Mouse (Mus musculus) megakaryocyte, adult 5-6 weeks (primary cell): ENCODE results near the gene Gm20388. TPM values are rescaled to one million over a fixed set of nuclear protein-coding genes. Genes with fewer than 3 reads are reported as not detected.

Experiments
- ATAC-seq: 2 replicates; pipeline ENCODE4 v1.8.0; 2016; ENCODE audit warnings: mild to moderate bottlenecking, inconsistent platforms; ENCODE audit not compliant: poor library complexity, severe bottlenecking
- total RNA-seq, 2 experiments: library from RNA; stranded (forward) in 1 of 2; stranded (reverse) in 1 of 2; fragments of 153-499, 151-499 nt in 1 of 2; fragments of 221-1000, 200-1000 nt in 1 of 2; gene quantifications; 2 replicates each; pipeline versions ENCODE4 v1.2.3 to v1.2.4; 2015 to 2017

The Gm20388 gene
- total RNA-seq, 2 experiments from 2014 or later: 7.6 to 15.5 TPM

- no peak for ATAC-seq
These were observed 203.7 kb downstream of the Gm20388 start for GRCm38 (mm10) chr8:120114315-120114841.

- ATAC-seq: no peak
These were observed 206.0 kb downstream of the Gm20388 start for GRCm38 (mm10) chr8:120116600-120116999.

GRCm38 (mm10) chr8:120118162-120118561 is 207.5 kb downstream of the Gm20388 start:
- no peak for ATAC-seq

DNA sequence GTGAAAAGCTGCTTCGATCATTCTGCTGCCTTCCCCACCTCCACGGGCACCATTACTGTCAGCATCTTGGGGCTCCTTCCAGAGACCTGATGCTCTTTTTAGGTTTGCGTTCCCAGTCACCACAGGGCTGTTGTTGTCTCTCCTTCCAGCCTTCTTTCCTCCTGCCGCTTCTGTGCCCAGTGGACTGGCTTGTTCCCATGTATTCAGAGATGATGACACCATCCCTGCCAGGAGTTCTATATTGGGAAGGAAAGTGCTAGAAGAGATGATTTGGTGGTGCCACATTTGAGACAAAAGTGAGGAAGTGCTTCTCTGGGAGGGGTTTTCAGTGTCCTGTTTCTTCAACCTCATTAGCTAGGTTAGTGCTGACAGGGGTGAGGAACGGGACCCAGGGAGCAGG is 208.2 kb downstream of the Gm20388 start:
- ATAC-seq: no peak

DNA sequence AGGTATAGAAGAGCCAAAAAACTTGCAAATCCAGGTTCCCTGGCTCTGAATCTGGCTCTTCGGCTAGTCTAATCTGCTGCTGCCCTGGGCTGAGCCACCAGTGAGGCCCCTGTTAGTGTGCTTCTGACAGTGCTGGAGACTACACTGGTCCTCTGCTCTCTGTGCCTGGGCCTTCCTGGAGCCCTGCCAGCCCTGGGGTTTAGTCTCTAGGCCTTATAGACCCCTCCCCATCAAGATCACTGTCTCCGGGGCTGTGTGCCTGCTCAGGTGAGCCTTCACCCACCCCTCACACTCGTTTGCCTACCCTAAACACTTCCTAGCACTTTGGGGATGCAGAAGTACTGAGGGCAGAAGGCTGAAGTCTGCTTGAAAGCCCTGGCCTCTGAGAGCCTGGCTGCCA is 208.8 kb downstream of the Gm20388 start:
- ATAC-seq: no peak

DNA sequence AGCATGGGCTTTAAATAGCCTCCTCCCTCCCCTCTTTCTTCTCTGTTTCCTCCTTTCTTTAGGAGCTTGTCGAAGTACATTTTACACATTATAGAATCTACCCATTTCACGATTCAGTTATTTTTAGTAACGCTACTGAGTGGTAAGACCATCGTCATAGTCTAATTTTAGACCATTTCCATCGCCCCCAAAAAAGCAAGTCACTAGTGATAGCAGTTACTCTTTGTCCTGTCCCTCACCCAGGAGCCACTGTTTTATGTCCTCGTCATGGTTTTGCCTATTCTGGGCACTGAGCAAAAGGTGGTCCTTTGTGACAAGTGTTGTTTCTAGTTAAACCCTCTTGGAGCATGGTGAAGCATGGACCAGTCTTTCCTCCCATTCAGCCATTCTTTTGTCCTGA is 209.3 kb downstream of the Gm20388 start:
- ATAC-seq: no peak

DNA sequence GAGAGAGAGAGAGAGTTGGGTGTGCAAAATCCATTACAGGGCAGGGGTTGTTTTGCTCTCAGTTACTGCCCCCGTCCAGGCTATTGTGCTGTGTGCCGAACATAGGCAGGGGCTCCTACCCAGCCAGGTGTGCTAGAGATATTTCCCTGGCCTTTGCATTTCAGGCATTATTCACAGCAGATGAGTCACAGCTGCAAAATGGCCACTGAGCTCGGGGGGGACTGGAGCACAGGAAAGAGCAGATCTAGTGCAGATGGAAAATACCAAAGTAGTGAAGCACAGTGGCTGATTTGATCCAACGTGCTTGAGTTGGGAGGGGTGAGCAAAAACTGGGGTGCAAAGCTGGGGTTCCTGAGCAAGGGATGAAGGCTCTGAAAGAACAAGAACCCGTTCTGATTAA is 210.3 kb downstream of the Gm20388 start:
- ATAC-seq: no peak

GRCm38 (mm10) chr8:120124261-120124660 is 213.6 kb downstream of the Gm20388 start:
- ATAC-seq: 0 out of 2 replicates have a peak, but pooled peaks have one; percentile 33

DNA sequence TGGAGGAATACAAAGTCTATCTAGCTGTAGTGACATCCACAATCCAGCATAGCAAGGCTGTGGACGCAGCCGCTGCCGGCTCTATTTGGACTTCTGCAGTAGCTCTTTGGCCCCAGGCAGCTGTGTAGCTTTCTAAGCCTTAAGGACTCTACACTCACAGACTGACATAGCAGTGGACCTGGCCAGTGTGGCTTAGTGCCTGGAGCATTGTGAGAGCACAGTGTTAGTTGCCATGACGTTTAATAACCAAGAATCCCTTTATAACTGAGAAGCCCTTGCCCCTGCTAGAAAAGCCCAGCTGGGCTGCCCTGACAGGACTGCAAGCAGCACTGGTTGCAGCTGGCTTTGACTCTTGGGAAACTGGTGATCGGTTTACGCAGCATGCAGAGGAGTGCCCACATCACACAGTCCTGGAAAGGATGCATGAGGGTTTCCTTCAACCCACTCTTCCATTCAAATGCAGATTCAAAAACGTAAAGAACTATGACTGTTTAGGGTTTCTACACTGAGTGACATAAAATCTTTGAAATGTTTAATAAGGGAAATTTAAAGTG is 214.3 kb downstream of the Gm20388 start:
- ATAC-seq: no peak

GRCm38 (mm10) chr8:120126357-120127161 is 215.9 kb downstream of the Gm20388 start:
- peak; percentile 44 for ATAC-seq

GRCm38 (mm10) chr8:120129547-120129946 is 218.9 kb downstream of the Gm20388 start:
- ATAC-seq: no peak

DNA sequence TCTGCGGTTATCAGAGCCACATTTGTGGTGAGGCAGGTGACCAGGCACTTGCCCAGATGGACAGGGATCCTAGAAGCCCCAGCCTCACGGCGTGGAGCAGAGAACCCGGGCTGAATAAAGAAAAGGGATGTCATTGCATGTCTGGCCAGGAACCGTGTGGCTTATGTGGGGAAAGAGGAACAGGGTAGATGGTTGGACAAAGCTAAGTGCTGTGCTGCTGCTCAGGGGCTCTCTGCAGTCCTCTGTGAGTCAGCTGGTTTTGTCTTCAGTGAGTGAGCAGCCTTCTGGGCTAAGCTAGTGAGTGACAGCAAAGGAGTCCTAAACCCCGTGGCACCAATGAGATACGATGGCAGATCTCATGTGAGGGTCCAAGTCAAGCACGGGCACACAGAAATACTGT is 220.5 kb downstream of the Gm20388 start:
- peak; percentile 84 for ATAC-seq

DNA sequence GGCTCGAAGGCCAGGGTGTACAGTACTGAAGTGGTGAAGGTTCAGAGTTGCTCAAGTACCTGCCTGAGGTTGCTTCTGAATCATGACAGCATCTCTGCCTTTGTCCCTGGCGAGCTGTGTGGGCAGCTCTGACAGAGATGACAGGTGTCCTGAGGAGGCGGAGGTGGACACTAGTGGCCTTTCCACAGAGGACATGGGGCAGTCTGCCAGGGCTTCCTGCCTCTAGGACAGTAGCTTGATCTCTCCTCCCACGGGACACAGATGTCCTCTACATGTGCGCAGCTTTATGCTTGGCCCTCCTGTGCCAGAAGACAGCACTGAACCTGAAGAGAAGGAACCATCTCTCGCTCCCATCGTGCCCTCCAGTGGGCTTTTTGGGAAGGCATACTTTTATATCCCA is 222.5 kb downstream of the Gm20388 start:
- no peak for ATAC-seq

- no peak for ATAC-seq
These were observed 225.0 kb downstream of the Gm20388 start for GRCm38 (mm10) chr8:120135687-120136086.

DNA sequence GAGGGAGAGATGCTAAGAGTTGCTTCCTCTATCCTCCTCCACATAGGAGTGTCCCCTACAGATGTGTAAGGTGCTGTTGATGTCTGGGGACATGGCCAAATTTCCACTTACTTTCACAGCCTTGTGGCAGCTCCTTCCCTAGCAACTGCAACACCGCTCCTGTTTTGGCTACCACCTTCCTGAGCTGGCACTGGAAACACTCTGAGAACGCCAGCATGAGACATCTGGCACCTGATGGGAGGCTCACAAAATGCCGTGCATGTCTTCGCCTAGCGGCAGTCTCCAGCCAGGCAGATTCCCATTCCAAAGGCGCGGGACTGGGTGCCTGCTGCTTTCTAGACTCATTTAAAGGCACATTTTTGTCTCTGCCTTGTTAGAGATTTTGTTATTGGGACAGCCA is 226.0 kb downstream of the Gm20388 start:
- no peak for ATAC-seq

- ATAC-seq: no peak
These were observed 228.3 kb downstream of the Gm20388 start for GRCm38 (mm10) chr8:120138958-120139357.

DNA sequence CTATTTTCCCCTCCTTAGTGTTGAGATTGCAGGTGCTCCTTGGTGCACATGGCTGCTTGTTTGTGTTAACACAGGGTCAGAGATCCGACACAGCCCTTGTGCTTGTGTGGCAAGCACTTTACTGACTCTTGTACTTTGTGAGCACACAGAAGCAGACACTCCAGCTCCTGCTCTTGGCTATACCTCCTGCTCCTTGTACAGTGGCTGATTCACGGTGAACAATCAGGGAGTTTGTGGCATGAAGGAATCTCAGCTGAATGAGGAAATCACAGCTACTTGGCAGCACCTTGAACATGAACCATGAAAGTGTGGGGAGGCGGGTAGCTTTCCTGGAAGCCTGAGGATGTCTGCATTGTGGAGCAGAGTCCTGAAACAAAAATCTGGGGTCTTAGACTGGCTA is 230.1 kb downstream of the Gm20388 start:
- no peak for ATAC-seq

GRCm38 (mm10) chr8:120143911-120144651 is 233.4 kb downstream of the Gm20388 start:
- ATAC-seq: no peak

DNA sequence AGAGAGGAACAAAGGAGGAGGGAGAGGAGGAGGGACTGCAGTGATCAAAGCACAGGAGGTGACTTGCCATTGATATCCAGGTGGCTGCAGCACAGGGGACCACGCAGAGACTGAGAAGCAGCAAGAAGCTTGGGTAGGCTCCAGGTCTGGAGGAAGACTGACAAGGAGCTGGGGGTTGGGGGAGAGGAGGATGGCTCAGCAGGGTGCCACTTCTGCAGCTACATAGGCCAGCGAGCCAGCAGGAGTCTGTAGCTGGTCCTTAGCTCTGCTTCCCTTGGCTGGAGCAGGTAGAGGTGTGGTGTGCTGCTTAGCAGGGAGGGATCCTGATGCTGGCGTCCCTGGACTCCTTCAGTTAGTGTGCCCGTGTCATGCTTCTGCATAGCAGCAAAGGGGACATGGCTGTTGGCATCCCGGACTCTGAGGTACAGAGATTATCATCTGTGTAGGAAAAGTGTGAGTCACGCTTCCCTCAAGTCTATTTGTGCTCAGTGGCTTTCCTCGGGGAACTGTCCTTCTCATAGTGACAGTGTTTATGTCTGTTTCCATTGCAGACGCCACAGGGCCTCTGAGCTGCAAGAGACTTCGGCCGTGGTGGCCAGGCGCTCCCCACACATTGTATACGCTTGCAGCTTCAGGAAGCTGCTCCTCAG is 234.1 kb downstream of the Gm20388 start:
- ATAC-seq: no peak

GRCm38 (mm10) chr8:120146051-120146450 is 235.4 kb downstream of the Gm20388 start:
- ATAC-seq: no peak

DNA sequence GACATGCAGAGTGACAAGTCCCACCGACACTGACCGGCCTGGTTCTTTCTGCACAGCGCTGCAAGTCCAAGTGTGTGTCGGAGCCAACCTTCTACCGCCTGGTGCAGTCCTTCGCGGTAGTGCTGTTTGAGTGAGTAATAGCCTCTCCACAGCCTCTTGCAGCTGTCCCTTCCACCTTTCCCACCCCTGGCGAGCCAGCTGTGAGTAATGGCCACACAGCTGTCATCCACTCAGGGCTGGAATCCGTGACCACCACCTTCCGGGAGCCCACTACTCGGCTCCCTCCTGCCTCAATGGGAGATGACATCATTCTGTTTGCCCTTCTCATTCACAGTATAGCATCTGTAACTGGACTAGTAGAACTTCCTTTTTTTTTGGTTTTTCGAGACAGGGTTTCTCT is 239.4 kb downstream of the Gm20388 start:
- ATAC-seq: no peak
